Mouse (Mus musculus) embryo, embryonic 10.5 days (tissue): ENCODE results near the gene Rpain.

ENCODE experiments used
- DNase-seq: peaks from one replicate; pipeline ENCODE4 v3.0.0-alpha.2; 2015; ENCODE audit warnings: low spot score

The Rpain gene

DNA sequence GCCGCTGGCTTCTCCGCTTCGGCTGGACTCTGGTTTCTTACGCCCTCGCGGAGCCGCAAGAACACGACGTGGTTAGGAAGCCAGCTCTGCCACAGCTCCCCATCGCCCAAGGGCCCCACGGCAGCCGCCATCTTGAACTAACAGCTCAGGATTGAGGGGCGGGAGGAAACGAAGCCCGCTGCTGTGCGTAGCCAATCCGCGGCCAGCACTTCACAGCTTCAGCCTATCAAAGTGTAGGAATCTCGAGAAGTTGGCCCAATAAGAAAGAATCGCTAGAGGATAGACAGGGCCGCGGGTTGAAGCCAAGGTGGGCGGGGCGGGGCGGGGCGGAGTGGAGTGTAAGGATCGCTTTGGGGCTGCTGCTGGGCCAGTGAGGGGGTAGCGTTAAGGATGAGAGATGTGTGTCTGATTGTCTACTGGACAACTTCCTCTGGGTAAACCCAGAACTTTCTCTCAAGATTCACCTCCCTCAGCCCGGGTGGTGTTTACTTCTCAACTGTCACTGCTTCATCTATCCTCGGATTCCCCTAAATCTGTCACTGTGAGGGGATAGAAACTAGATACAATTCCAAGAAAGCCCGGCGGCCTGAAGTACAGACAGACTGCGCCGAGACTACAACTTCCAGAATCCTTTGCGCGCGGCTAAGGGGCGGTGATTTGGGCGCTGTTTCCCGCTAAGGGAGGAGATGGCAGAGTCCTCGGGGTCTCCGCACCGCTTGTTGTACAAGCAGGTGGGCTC is at the start of gene Rpain, which contains the start of gene Nup88:
Gene Rpain, plus strand, starts transcription at position 393 of the 739 bp plus-strand sequence.
Gene Nup88, minus strand, starts transcription at position 153 of the 739 bp plus-strand sequence.
- peak; percentile 97 for DNase-seq

DNA sequence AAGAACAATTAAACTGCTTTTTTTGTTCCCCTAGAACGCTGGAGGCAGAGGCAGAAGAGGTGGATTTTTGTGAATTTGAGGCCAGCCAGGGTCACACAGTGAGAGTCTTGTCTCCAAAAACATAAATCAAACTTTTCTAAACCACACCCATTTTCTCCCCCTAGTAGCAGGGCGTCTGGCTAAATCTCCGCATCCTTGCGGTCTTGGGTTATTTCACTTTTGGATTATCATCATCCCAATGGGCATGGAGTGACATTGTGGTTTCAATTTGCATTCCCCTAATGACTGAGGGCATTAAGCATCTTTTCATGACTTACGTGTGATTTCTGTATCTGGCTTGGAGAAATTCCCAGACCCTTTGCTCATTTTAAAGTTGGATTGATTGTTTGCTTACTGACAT is 38.6 kb upstream of the Rpain start:
- no peak for DNase-seq

DNA sequence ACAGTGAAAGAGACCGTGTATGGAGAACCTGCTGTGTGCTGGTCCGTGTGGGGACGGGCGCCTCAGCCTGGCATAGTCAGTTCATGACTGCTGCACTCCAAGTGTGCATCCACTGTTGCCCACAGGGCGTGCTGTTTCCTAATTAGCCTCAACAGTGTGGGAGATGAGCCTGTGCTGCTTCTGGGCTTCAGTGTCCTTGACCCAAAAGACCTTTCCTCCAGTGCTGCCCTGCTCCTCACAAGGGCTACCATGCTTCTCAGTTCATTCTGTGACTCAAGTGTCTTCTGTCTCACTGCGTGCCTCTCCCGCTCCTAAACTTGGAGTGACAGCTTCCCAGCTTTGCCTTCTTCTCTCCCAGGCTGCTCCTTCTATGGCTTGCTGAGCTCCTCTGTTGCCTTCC is 34.7 kb upstream of the Rpain start:
- DNase-seq, result no peak

DNA sequence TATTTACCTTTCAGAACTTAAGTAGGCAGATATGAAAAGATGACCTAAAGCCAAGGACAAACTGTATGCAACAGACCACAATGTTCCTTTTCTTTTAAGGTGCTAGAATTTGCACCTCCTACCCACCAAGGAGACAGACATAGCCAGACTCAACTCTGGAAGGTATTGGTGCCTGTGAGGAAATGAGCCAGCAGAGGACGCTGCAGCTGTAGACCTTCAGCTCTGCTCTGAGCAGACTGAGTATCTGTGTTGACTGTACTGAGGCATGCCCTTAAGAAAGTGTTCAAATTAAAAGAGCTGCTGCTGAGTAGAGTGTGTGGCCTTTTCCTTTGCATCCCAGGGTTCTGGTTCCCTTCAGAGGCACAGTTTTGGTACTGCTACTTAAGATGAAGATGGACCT is 27.4 kb upstream of the Rpain start:
- DNase-seq, result no peak

DNA sequence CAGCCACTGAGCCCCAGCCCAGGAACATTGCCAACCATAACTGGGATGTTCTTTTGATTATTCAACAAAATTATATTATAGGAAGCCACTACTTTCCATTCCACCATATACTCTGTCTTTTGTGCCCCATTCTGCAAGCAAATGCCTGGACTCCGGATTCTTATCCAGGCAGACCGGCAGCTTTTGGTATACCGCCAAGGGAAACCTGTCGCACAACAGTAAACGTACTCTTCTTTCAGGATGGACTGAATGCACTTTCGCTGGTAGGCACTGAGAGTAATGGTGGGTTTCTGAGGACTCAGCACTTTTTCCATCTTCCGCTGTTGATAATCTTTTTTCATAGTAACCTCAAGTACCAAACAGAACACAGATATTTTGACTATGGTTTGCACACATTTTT is 26.4 kb upstream of the Rpain start:
- DNase-seq, result no peak

DNA sequence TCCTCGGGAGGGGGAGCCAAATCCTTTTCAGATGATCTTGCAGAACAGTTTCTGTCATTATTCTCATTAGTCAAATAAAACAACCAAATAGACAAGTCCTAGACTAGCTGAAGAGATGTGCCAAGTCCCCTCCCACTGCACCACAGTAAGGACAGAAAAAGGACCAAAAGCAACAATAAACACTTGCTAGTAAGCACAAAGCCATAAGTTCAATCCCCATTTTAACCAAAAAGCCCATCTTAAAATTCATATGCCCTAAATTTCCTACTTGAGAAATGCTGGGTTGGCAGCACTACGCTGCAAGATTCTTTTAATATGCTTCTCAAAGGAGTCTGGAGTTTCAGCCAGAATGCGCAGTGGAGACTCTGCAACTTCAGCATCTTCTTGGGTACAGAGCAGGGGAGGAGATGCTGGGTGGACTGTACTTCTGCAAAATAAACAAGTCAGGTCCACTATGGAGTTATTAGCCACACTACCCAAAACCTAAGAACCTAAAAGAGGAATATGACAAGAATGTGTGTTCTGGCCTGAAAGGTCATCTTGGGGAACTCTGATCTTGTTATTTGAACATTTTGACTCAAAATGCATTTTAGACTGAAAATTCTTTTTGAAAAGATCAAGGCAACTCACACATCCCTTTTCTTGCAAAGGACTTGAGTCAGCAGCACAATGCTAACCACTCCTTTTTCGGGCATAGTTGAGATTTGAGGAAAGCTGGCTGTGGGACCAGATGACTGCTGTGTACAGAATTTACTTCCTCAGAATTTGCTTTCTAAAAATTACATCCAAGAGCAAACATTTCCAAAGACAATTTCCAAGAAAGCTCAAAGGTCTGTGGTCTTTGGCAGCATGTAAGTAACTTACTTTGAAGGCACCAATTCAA is 24.8 kb upstream of the Rpain start:
- DNase-seq, result no peak

DNA sequence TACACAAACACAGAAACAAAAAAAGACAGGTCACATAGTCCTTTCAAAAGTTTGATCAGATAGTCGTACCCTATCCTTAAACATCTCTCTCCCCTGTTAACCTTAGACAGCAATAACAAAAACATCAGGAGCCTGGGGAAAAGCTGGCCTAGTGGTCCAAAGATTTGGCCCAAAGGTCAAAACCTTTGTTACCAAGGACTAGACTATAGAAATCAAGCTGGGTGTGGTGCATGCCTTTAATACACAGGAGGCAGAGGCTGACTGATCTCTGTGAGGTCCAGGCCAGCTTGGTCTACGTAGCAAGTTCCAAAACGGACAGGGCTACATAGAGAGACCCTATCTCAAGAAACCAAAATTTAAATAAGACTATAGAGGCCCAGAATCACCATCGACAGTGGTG is 15.3 kb upstream of the Rpain start:
- DNase-seq, result no peak

DNA sequence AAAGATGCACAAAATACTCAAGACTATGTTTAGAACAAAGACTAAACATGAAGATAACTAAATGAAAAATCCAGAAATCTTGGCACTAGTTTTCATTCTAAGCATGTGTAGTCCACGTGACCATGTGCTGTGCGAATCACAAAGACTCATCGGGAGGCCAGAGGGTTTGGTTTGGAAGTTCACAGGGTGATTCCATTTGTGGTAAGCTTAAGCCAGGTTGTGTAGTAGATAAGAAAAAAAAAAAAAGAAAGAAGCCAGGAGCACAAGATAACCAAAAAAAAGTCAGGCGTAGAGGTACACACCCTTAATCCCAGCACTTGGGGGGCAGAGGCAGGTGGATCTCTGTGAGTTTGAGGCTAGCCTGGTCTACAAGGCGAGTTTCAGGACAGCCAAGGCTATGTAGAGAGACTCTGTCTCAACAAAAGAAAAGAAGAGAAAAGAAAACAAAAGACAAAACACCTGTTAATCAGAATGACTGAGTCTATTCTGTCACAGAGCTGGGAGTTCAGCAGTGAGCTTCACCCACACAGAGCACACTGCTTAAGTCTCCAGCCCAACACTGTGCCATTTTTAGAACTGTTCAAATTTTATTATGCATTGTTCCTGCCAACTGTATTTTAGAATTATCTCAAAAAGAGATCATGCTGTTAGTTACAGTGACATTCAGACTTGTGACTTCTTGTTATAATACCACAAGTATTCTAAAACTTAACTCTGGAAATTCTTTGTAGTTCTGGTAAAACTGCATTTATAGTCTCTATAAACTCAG is 9.0 kb upstream of the Rpain start:
- DNase-seq, result no peak

DNA sequence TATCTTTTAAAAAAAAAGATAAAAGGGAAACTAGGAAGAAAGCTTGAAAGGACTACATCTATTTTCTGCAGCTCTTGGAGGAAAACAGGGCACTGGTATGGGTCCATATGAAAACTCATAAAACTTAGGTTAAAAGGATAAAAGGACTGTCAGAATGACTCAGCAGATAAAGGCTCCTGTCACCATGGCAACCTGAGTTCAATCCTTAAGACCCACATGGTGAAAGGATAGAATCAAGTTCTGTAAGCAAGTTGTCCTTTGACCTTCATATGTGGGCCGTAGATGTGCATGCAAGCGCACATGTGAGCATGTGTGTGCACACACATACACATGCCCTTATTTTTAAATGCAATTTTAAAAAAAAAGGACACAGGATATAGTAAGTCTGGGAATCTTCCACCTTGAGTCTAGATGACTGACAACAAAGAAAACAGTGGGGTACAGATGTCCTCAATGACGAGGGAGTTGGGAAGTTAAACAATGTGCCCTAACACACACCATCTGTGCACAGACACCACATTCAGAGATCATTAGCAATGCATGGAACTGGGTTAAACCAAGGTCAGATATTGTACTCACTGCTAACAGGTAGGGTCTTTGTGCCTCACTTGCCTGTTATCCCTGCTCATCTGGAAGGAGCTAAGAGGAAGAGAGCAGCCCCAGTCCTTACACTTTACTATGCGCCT is 5.6 kb upstream of the Rpain start:
- DNase-seq, result no peak

DNA sequence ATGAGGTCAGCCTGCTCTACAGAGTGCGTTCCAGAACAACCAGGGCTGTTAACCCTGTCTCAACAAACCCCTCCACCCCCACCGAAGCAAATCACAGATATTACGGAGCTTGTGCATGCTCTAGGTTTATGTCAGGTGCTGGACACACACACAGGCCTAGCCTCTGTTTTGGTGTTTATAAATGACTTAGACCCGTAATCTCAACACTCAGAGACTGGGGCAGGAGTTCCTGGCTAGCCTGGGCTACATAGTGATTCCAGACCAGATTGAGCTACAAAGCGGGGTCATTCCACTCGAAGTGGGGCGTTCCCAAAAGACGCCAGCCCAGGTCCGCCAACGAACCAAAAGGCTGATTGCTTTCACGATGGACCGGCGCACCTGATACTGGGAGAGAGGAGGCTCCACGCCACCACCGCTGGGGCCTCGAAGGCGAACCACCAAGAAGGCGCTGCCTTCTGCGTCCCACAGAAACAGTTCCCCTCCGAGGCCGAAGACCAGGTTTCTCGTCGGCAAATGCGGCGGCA is 680 bp upstream of the Rpain start:
- DNase-seq, result peak; percentile 59

DNA sequence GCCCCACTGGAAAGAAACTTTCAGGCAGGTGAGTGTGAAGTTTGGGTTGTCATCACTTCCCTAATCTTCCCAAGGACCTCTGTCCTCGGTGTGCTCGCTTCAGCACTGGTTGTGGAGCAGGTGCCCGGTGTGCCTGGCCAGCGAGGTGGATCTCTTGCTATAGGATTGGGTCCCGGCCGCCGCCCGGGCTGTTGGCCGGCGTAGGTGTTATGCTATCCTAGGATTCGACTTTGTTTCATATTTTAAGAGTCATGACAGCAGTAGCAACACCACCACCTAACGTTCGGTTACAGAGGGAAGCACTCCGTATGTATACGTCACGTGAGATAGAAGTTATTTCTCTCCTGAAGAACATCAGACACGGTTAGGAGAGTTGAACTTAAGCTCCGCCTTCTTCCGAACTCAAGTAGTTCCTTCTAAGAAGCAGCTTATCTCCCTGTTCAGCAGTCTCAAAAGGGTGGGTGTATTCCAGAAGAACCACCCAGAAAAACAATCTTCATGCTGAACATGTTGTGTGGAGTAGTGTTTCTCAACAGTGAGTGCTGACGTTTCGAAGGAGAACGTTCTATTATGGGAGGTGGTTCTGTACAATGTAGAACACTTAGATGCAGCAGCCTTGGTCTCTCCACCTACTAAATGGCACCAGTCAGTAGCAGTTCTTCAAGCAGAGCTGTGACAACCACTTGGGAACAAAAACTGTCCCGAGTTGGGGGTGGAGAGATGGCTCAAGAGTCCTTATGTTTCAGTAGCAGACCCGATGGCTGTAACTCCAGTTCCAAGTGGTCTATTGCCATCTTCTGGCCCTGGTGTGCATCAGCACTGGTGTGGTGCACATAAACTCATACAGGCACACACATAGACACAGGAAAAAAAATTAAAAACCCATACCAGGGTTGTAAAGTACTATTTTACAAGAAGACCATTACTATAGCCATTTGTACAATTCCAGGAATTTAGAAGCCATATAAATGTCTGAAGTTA is 837 bp downstream of the Rpain start:
- peak; percentile 31 for DNase-seq

DNA sequence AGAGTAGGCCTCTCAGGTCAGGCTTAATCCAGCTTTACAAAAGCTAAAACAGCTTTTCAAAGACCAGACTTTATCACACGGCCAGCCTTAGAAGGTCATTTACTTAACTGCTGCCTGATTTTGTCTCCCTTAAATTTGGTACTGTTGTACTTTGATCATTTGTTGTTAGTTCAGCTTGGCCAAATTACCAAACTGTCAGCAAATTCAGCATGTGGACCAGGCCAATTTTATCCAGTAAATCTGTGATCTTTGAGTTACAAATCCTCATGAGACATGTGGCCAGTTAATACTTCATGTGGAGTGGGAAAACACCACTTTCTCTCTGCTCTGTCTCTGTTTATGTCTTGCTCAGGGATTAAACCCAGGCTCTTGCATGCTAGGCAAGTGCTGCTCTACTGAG is 2.6 kb downstream of the Rpain start:
- DNase-seq, result no peak

DNA sequence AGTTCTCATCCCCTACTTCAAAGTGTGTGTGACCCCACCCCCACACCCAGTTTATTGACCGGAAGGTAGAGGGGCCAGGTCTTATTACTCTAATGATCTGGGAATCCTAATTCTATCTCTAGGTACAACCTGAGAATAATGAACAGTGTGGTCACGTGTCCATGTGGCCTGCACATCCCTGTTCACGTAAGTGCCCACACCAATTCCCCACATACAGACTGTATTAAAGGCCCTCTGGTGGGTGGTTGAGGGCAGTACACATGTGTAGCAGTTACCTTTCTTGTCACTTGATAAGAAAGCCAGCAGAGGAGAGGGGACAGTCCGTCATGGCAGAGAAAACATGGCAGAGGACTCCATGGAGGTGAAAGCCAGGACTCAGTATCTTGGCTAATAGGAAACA is 3.9 kb downstream of the Rpain start:
- DNase-seq, result peak; percentile 50

DNA sequence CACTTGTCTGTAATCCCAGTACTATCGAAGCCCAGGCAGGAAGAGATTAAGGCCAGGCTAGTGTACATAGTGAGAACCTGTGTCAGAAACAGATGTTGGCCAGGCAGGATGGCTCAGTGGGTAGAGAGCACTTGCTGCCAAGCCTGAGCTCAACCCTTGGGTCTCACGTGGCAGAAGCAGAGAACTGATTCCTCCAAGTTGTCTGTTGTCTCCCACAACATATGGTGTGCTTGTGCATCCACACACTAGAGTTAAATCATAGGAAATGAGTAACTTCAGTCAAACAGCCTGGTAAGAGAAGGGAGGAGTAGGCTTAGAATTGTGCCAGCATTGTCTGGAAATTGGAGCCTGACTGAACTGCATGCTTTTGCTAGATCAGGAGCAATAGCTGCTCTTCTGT is 5.2 kb downstream of the Rpain start:
- DNase-seq, result no peak

DNA sequence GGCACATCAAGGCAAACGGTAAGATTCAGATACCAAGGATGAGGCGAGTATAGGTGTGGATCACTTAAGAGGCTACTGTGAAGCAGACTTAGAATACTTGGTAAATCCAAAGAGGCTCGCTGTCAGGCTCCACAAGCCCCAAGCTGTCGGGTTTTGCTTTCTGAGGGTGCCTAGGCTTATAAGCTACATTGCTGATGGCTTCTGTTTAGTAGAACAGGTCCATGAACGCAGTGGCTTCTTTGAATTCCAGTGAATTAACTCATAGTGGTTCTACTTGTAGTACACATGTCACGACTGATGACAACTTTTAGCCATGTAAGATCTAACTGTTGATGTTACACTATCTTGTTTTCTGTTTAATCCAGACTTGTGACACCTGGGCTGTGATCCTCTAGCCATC is 7.3 kb downstream of the Rpain start:
- no peak for DNase-seq

DNA sequence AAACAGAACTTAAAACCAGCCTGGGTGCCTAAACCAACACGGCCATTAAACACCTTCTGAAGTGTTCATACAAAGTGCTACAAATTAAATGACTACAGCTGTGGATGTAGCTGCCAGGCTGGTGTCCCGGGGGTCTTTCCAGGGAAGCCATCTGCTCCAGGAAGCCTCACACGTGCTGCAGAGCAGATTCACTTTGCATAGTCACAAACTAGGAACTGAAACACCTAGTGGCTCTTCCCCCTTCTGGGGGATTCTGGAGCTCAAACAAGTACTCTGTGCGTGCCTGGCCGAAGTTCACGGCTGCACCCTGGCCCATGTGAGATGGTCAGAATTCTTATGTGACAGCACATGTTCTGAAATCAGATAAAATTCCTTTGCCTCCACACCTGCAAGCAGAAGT is 10.2 kb downstream of the Rpain start:
- no peak for DNase-seq

DNA sequence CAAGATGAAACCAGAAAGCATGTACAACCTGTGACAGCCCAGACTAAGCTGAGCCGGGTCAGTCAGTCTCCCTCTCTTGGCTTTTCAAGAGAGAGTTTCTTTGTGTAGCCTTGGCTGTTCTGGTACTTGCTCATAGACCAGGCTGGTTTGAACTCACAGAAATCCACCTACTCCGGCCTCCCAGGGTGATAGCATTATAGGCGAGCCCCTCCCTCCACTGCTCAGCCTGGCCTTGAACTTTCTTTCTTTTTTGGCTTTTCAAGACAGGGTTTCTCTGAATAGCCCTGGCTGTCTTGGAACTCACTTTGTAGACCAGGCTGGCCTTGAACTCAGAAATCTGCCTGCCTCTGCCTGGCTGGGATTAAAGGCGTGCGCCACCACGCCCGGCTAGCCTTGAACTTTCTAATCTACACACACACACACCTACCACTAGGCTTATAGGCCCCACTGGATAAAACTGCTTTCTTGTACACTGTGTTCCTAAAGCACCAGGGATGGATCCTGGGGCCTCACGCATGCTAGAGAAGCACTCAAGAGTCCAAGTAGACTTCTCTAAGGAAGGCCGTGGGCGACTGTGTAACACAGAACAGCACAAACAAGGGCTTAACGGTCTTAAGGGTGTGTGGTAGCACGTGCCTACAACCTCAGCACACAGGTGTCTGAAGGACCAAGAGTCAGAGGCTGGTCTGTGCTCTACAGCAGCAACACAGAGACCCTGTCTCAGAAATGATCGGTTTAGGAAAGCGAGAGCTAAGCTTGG is 10.9 kb downstream of the Rpain start:
- no peak for DNase-seq

DNA sequence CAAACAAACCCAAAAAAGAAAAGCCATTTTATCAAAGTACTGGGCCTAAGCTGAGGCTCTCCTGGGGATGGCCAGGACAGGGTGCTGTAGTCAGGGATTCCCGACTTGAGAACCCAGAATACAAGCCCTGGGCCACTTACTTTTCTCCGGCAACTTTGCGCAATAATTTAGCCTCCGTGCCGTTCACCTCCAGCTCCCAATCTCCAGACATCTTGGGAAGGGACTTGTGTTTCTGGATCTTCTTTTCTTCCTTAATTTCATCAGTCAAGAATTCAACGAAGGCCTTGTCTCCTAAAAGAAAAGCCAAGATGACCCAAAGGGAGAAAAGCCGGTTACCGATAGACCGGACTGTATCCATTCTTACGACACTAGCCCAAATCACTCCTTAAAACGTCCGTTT is 12.0 kb downstream of the Rpain start:
- DNase-seq, result peak; percentile 1

DNA sequence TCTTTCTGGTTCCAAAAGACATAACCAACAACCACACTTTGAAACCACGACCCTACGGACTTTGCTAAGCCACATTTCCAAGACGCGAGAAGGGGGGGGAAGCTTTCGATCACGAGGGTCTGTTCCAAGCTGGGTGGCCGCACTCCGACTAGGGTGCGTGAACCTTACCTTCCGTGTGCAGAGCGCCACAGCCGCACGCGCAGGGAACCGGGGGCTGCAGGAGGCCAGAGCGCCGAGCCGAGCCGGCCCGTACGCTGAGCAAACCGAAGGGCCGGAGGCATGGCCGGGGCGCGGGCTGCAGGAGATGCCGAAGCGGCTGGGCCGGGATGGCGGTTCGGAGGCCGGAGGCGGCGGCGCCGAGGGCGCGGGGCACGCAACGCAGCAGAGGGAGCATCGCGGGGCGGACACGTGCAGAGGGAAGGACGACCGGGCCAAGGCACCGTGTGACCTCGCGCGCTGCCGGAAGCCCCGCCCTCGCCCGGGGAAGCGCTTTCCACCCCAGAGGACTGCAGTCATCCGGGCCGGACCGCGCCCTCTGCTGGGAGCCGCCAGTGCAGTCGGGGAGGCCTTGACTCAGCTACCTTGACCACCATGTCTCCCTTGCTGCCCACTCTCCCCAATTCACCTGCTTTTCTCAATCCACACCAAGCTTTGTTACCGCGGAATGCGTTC is 12.7 kb downstream of the Rpain start, which contains the start of gene C1qbp:
Gene C1qbp, minus strand, starts transcription at position 470 of the 672 bp plus-strand sequence.
- peak; percentile 91 for DNase-seq
